Mouse (Mus musculus) gastrocnemius, adult 2 months (tissue): ENCODE data around the gene Zfp668. TPM values are rescaled to one million over a fixed set of nuclear protein-coding genes. Genes with fewer than 3 reads are reported as not detected.

Experiments used
- DNase-seq: peaks from one replicate; pipeline ENCODE4 v3.0.0; 2022
- H3K27ac ChIP-seq: fragments of 200-600 bp; 2 replicates; pipeline ENCODE4 v1.8.1; 2022; ENCODE audit warnings: mild to moderate bottlenecking
- H3K4me3 ChIP-seq: fragments of 200-600 bp; 2 replicates; pipeline ENCODE4 v1.8.1; 2022; ENCODE audit warnings: mild to moderate bottlenecking, moderate library complexity
- CTCF ChIP-seq: fragments of 200-600 bp; IDR thresholded peaks from 2 replicates; pipeline ENCODE4 v1.8.1; 2022; ENCODE audit warnings: antibody characterized with exemption, mild to moderate bottlenecking, moderate library complexity
- intact Hi-C: fragments of 180-260 bp; cut with DNase I; formaldehyde crosslinking; loops from one replicate; pipeline ENCODE4 v1.15.1; 2025
- total RNA-seq, 2 experiments: library from RNA; stranded (reverse); gene quantifications; 2 replicates each; pipeline ENCODE4 v1.2.3; 2021

Gene Zfp668
- total RNA-seq, 2 experiments from 2014 or later = 3.3 to 5.0 TPM

- intact Hi-C loops = no loop called here
- DNase-seq = no peak
- H3K4me3 ChIP-seq = no peak overlapping the region
- H3K27ac ChIP-seq = no peak overlapping the region
- no peak for TF ChIP-seq CTCF
Measured at GRCm38 (mm10) chr7:127887781-127888180, 11.2 kb upstream of the Zfp668 start.

- intact Hi-C loops = no loop called here
- no peak overlapping the region for H3K4me3 ChIP-seq
- H3K27ac ChIP-seq = peak overlapping the region; percentile 81
- no peak for DNase-seq
- TF ChIP-seq CTCF = no peak
Measured at GRCm38 (mm10) chr7:127887191-127887590, 10.6 kb upstream of the Zfp668 start.

- H3K4me3 ChIP-seq = 0 out of 2 replicates have a peak overlapping the region, but pooled peaks have one; percentile 5
- no peak for TF ChIP-seq CTCF
- DNase-seq = no peak
- intact Hi-C loops = no loop called here
- H3K27ac ChIP-seq = peak overlapping the region; percentile 81
Measured at GRCm38 (mm10) chr7:127886551-127886950, 9.9 kb upstream of the Zfp668 start.

DNA sequence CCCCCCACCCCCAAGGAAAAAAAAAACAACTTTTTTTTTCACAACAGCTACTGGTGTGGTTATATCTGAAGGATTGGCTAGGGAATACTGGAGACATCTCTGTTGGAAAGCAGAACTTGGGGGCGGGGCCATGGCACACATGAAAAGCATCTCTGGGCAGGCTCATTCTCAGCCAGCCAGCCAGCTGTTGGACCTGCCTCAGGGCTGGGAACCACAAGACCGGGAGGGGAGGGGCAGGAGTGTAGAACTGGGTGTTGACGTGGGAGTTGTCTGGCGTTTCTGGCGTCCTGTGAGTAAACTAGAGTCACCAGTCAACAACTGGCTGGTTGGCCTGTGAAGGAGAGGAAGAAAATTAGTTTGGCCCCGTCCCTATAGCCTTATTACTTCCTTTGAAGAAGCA lies 9.3 kb upstream of the Zfp668 start:
- intact Hi-C loops = no loop called here
- Histone ChIP-seq H3K27ac (peak overlapping the region; percentile 81), H3K4me3 (no peak overlapping the region)
- peak; percentile 87 for DNase-seq
- no peak for TF ChIP-seq CTCF

- no peak for DNase-seq
- TF ChIP-seq CTCF = no peak
- intact Hi-C loops = no loop called here
- Histone ChIP-seq H3K4me3 (no peak overlapping the region), H3K27ac (no peak overlapping the region)
Measured at GRCm38 (mm10) chr7:127880431-127880830, 3.8 kb upstream of the Zfp668 start.

DNA sequence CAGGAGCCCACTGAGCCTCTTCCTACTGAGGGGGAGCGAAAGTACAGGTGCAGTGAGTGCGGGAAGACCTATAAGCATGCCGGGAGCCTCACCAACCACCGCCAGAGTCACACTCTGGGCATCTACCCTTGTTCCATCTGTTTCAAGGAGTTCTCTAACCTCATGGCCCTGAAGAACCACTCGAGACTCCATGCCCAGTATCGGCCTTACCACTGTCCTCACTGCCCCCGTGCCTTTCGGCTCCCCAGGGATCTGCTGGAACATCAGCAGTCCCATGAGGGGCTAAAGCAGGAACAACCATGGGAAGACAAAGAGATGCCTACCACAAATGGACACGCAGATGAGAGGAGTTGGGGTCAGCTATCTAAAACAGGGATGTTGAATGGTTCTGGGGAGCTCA lies 2.7 kb upstream of the Zfp668 start:
- Histone ChIP-seq H3K27ac (no peak overlapping the region), H3K4me3 (no peak overlapping the region)
- no peak for DNase-seq
- intact Hi-C loops = loop anchor here (5.0 kb wide), 1 partner anchor 33 kb away; the partner anchor contains the start of gene Kat8
- TF ChIP-seq CTCF = no peak

DNA sequence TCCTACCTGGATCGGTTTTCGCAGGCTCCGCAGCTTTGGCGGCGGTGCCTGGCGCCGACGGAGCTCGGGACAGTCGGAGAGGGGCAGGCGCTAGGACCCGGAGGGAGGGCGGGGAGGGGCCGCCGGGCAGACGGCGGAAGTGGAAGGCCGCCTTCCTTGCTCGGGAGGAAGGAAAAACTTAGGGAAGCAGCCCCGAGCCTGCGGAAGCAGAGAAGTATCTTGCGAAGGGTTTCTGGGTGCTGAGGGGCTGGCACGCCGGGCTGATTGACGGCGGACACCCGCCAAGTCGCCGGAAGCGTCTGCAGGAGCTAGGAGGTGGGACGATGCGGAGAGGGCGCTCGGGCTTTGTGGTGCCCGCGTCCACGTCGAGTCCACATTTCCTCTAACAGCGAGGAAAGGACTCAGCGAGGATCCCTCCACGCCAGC lies 574 bp downstream of the Zfp668 start, which contains the start of gene Zfp646:
Gene Zfp646 (plus strand): TSS at position 181 of the 426 bp plus-strand sequence.
- TF ChIP-seq CTCF = no peak
- intact Hi-C loops = loop anchor here (5.0 kb wide), 1 partner anchor 36 kb away; the partner anchor contains the start of gene Kat8
- H3K27ac ChIP-seq = peak within 1 kb of the TSS; percentile 99
- DNase-seq = peak; percentile 86
- peak within 1 kb of the TSS; percentile 96 for H3K4me3 ChIP-seq

DNA sequence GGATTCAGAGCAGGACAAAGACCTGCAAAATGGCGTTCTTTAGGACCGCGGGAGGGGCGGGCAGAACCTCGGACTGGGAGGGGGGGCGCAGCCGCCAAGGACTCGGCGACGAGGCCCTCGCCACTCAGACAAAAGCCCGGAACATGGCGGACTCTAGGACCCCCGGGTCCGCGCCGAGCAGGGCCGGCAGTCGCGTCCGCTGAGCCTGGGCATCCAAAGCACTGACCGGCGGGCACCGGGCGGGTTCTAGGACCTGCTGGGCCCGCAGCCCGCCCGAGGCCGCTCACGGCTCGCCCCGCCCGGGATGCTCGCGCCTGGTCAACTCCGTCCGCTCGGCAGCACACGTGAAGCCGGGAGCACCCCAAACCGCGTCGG lies 1.0 kb downstream of the Zfp668 start:
- Histone ChIP-seq H3K27ac (peak overlapping the region; percentile 99), H3K4me3 (peak overlapping the region; percentile 96)
- intact Hi-C loops = loop anchor here (1.0 to 5.0 kb wide), 3 partner anchors 35 to 75 kb away; partner anchors contain the start of genes Hsd3b7 and Kat8
- peak; percentile 95 for DNase-seq
- no peak for TF ChIP-seq CTCF

DNA sequence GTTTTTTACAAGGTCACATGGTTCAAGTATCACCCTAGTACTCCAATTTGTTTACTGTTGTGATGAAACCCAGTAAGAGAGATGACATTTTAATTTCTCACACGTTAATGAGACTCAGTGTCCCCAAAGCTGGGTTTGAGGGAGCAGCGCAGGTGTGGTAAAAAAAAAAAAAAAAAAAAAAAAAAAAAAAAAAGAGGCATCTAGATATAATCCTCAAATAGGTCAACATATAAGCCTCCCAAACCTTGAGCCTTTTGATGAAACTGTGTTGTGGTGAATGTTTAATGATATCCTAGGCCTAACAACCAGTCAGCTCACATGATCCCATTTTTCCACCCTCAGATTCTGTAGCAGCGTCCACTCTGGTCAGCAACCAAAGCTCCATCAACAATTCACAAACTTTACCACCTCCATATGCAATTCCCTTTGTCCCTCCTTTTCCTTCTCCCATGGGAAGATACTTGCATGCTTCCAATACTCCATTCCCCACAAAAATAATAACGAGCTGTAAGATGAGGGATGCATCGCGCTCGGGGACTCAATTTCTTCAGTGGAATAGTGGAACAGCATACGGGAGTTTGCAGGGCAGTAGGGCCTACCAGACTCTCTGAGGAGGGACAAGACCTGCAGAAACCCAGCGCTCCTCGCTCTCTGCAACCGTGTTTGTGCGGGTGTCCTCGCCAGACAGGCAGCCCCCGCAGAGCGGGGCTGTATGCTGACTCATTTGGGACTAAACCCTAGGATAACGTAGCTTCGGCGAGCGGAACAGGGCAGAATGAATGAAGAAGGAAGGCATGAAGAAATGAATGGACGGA lies 1.6 kb downstream of the Zfp668 start:
- intact Hi-C loops = loop anchor here (1.0 to 5.0 kb wide), 3 partner anchors 34 to 75 kb away; partner anchors contain the start of genes Hsd3b7 and Kat8
- Histone ChIP-seq H3K4me3 (peak overlapping the region; percentile 96), H3K27ac (peak overlapping the region; percentile 99)
- DNase-seq = no peak
- no peak for TF ChIP-seq CTCF

DNA sequence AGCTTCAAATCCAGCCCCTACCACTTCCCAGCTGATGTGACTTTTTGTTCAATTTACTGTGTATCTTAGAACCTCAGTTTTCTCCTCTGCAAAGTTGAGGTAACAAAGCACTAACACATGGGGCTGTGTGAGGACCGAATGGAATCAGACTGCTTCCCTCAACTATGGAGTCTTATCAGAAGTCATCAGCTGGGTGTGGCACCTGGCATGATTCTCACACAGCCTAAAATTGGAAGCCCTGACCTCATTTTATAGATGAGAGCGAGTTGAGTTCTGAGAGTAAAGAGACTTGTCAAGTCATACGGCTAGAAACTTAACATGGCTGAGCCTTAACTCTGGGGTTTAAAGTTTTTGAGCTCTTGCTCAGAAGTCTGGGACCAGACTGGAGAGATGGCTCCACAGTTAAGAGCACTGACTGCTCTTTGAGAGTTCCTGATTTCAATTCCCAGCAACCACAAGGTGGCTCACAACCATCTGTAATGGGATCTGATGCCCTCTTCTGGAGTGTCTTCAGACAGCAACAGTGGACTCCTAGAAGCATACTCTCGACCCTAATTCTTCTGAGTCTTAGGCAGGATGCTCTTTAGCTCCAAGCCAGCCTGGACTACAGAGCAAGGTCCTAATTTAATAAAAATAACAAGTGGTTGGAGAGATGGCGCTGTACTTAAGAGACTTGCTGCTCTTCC lies 6.3 kb downstream of the Zfp668 start:
- no peak overlapping the region for H3K4me3 ChIP-seq
- DNase-seq = no peak
- intact Hi-C loops = no loop called here
- peak; percentile 36; the same call in 1 of the 2 replicates for TF ChIP-seq CTCF
- peak overlapping the region; percentile 73 for H3K27ac ChIP-seq

GRCm38 (mm10) chr7:127869149-127869810 lies 7.3 kb downstream of the Zfp668 start:
- Histone ChIP-seq H3K27ac (peak overlapping the region; percentile 73), H3K4me3 (no peak overlapping the region)
- TF ChIP-seq CTCF = no peak
- intact Hi-C loops = no loop called here
- peak; percentile 54 for DNase-seq

GRCm38 (mm10) chr7:127867641-127868040 lies 9.0 kb downstream of the Zfp668 start:
- Histone ChIP-seq H3K27ac (no peak overlapping the region), H3K4me3 (no peak overlapping the region)
- intact Hi-C loops = no loop called here
- no peak for TF ChIP-seq CTCF
- DNase-seq = no peak
